12 mouse cellular contexts compared by ENCODE assay signal in the genomic region with DNA sequence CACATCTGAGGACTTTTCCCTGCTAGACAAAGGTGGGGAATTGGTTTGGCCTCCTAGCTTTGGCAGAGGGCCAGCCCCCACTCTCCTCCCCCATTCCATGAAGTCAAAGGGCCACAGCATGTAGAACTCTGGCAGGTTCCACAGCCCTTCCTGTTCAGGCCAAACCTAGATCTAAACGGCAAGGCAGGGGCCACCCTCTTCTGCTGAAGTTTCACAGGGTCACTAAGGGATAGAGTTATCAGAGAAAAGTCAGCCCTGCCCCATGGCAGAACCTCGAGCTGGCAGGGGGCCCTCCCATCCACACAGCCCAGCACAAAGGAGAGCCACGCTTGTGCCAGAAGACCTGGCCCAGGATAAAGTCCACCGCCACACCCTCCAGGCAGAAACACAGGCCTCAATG. TPM values are rescaled to one million over a fixed set of nuclear protein-coding genes. Genes with fewer than 3 reads are reported as not detected.
DNase-seq lines count a peak whose midpoint lies in the region; ATAC-seq and TF ChIP-seq lines count a peak whose summit lies in the region.
"Had no signal": no experiment of that assay in that cellular context is flagged by ENCODE, and none has a peak within 500 bp of the region (broad histone marks: within the 10 kb centered on the region; RNA-seq: fewer than 3 reads in every experiment).

No protein-coding gene starts in this region.

- H3K36me3 ChIP-seq in lung, postnatal 0 days (ENCODE audit: insufficient read depth, low read length): no peaks in the 10 kb centered on the region
- H3K36me3 ChIP-seq in heart, embryonic 16.5 days (ENCODE audit: control insufficient read depth, insufficient read depth): no peaks in the 10 kb centered on the region
- H3K36me3 ChIP-seq in stomach, embryonic 15.5 days: no peaks in the 10 kb centered on the region

- no peak for ATAC-seq in lung, postnatal 0 days
- ATAC-seq in heart, embryonic 16.5 days (replicated peaks; ENCODE audit: extremely low read depth, insufficient read depth, low FRiP score): peak; percentile 42
- peak; percentile 75 for ATAC-seq in stomach, embryonic 15.5 days (ENCODE audit: insufficient read depth, low FRiP score, low read depth)
- ATAC-seq: forebrain, embryonic 14.5 days had no signal

- H3K27me3 ChIP-seq in lung, postnatal 0 days (replicated peaks; ENCODE audit: insufficient read depth, low read length): no peaks in the 10 kb centered on the region
- H3K27me3 ChIP-seq in heart, embryonic 16.5 days (ENCODE audit: control insufficient read depth, insufficient read depth, low read length): no peaks in the 10 kb centered on the region; the same call in 1 of the 2 replicates
- H3K27me3 ChIP-seq in stomach, embryonic 15.5 days (replicated peaks): no peaks in the 10 kb centered on the region

- peak overlapping the region; percentile 6 for H3K27ac ChIP-seq in lung, postnatal 0 days (ENCODE audit: low read length)
- peak overlapping the region; percentile 96 for H3K27ac ChIP-seq in heart, embryonic 16.5 days (ENCODE audit: low read length)
- peak overlapping the region; percentile 86 for H3K27ac ChIP-seq in stomach, embryonic 15.5 days

- WGBS in lung, postnatal 0 days: 36% methylated on average over 4 of the region's 4 CpGs
- 16% methylated on average over 4 of the region's 4 CpGs for WGBS in heart, embryonic 16.5 days
- WGBS in stomach, embryonic 15.5 days: 33% methylated on average over 4 of the region's 4 CpGs

- H3K9me3 ChIP-seq in lung, postnatal 0 days (ENCODE audit: low read length): no peaks in the 10 kb centered on the region
- no peaks in the 10 kb centered on the region for H3K9me3 ChIP-seq in heart, embryonic 16.5 days (replicated peaks; ENCODE audit: control insufficient read depth, low read length)
- no peaks in the 10 kb centered on the region for H3K9me3 ChIP-seq in stomach, embryonic 15.5 days
- H3K9me3 ChIP-seq: megakaryocyte, embryonic 14.5 days had no signal

- no peak overlapping the region for H3K4me2 ChIP-seq in lung, postnatal 0 days (replicated peaks; ENCODE audit: low read depth, low read length)
- no peak overlapping the region; the same call in 1 of the 2 replicates for H3K4me2 ChIP-seq in heart, embryonic 16.5 days (ENCODE audit: low read depth, low read length)
- no peak overlapping the region for H3K4me2 ChIP-seq in stomach, embryonic 15.5 days

- no peak overlapping the region for H3K9ac ChIP-seq in lung, postnatal 0 days (replicated peaks; ENCODE audit: low read depth)
- H3K9ac ChIP-seq in heart, embryonic 16.5 days (ENCODE audit: low read length): peak overlapping the region; percentile 45
- H3K9ac ChIP-seq in stomach, embryonic 15.5 days: no peak overlapping the region

- TF ChIP-seq CTCF in lung, postnatal 0 days (IDR thresholded peaks at IDR 0.05): no peak

- H3K4me1 ChIP-seq in lung, postnatal 0 days (ENCODE audit: insufficient read depth, low read depth, low read length): peaks cover 8% of the 10 kb centered on the region; the same call in 1 of the 2 replicates
- peaks cover 46% of the 10 kb centered on the region for H3K4me1 ChIP-seq in heart, embryonic 16.5 days (ENCODE audit: control insufficient read depth, insufficient read depth, low read length)
- H3K4me1 ChIP-seq in stomach, embryonic 15.5 days: peaks cover 34% of the 10 kb centered on the region

- H3K4me3 ChIP-seq in lung, postnatal 0 days (ENCODE audit: low read depth, low read length): no peak overlapping the region
- no peak overlapping the region for H3K4me3 ChIP-seq in heart, embryonic 16.5 days (ENCODE audit: low read length)
- H3K4me3 ChIP-seq in stomach, embryonic 15.5 days (replicated peaks): no peak overlapping the region
- H3K4me3 ChIP-seq: megakaryocyte, embryonic 14.5 days had no signal

- no peak for TF ChIP-seq EP300 in lung, postnatal 0 days (IDR thresholded peaks at IDR 0.05)

- no peak for DNase-seq in lung, postnatal 0 days (ENCODE audit: low spot score)
- no peak for DNase-seq in lung, adult 18-20 months
- DNase-seq in kidney, postnatal 10 days: peak; percentile 81
- DNase-seq in urinary bladder, postnatal 14 days (ENCODE audit: low spot score): no peak
- DNase-seq in thymus, postnatal 25 days: no peak
- no peak for DNase-seq in natural killer cell, adult 2 months (ENCODE audit: low spot score in 2 of 2)
- DNase-seq: layer of hippocampus, adult 9-11 months; thymus, adult 2 months had no signal

RNA-seq across cellular contexts. Expression of a gene that starts 5.2 kb away (rescaled TPM):
- 8.0 and 8.6 TPM in 2 replicates for polyA plus RNA-seq in lung, postnatal 0 days (2015; fragmentation: Nextera tagmentation; extraction: Ambion mirVana)
- polyA plus RNA-seq in heart, embryonic 16.5 days (2015; fragmentation: Nextera tagmentation; extraction: Ambion mirVana): 18.0 and 19.0 TPM in 2 replicates
- 13.0 and 15.7 TPM in 2 replicates for polyA plus RNA-seq in stomach, embryonic 15.5 days (2015; fragmentation: Nextera tagmentation; extraction: Ambion mirVana)

RNA-seq across cellular contexts. Expression of a gene that starts 8.8 kb away (rescaled TPM):
- polyA plus RNA-seq in lung, postnatal 0 days (2015; fragmentation: Nextera tagmentation; extraction: Ambion mirVana): 0.12 TPM in 1 of 2 replicates, not detected in the other
- polyA plus RNA-seq in heart, embryonic 16.5 days (2015; fragmentation: Nextera tagmentation; extraction: Ambion mirVana): 0.37 and 0.39 TPM in 2 replicates
- polyA plus RNA-seq in stomach, embryonic 15.5 days (2015; fragmentation: Nextera tagmentation; extraction: Ambion mirVana): 0.22 TPM in 1 of 2 replicates, not detected in the other

RNA-seq across cellular contexts. Expression of a gene that starts 11.4 kb away (rescaled TPM):
- 5.8 and 6.4 TPM in 2 replicates for polyA plus RNA-seq in lung, postnatal 0 days (2015; fragmentation: Nextera tagmentation; extraction: Ambion mirVana)
- 175 TPM in 2 replicates for polyA plus RNA-seq in heart, embryonic 16.5 days (2015; fragmentation: Nextera tagmentation; extraction: Ambion mirVana)
- polyA plus RNA-seq in stomach, embryonic 15.5 days (2015; fragmentation: Nextera tagmentation; extraction: Ambion mirVana): 0.23 and 0.43 TPM in 2 replicates
- polyA plus RNA-seq: forebrain, embryonic 14.5 days had no signal

RNA-seq across cellular contexts. Expression of a gene that starts 17.2 kb away (rescaled TPM):
- 21.2 and 23.6 TPM in 2 replicates for polyA plus RNA-seq in lung, postnatal 0 days (2015; fragmentation: Nextera tagmentation; extraction: Ambion mirVana)
- polyA plus RNA-seq in heart, embryonic 16.5 days (2015; fragmentation: Nextera tagmentation; extraction: Ambion mirVana): 34.1 and 41.9 TPM in 2 replicates
- 40.6 and 42.4 TPM in 2 replicates for polyA plus RNA-seq in stomach, embryonic 15.5 days (2015; fragmentation: Nextera tagmentation; extraction: Ambion mirVana)

RNA-seq across cellular contexts. Expression of a gene that starts 36.9 kb away (rescaled TPM):
- 69.9 and 73.1 TPM in 2 replicates for polyA plus RNA-seq in lung, postnatal 0 days (2015; fragmentation: Nextera tagmentation; extraction: Ambion mirVana)
- 43.0 and 43.2 TPM in 2 replicates for polyA plus RNA-seq in heart, embryonic 16.5 days (2015; fragmentation: Nextera tagmentation; extraction: Ambion mirVana)
- polyA plus RNA-seq in stomach, embryonic 15.5 days (2015; fragmentation: Nextera tagmentation; extraction: Ambion mirVana): 41.1 and 46.4 TPM in 2 replicates

Comparison
In these comparisons a context has a peak if more than half of its experiments do, and no peak if none do; other contexts are left out.
1. H3K27ac ChIP-seq: peak in every context shown above with its lines; median percentile 96 in heart, embryonic 16.5 days; 86 in stomach, embryonic 15.5 days; 6 in lung, postnatal 0 days.
2. RNA of a gene that starts 11.4 kb away (polyA plus RNA-seq): 175 TPM in heart, embryonic 16.5 days; 5.8 to 6.4 TPM in lung, postnatal 0 days and 0.23 to 0.43 TPM in stomach, embryonic 15.5 days; every median in the first group is over 10 times any median in the second.